Mouse (Mus musculus) macrophage (primary cell): ENCODE results near the gene Prr14. TPM values are rescaled to one million over a fixed set of nuclear protein-coding genes. Genes with fewer than 3 reads are reported as not detected.

Source experiments
- H3K27ac ChIP-seq: fragments of 350-480 bp; formaldehyde crosslinking; 2 replicates; pipeline ENCODE4 v1.9.0; 2021
- H3K36me3 ChIP-seq: fragments of 350-480 bp; formaldehyde crosslinking; 2 replicates; pipeline ENCODE4 v1.9.0; 2021; ENCODE audit errors: inconsistent target
- H3K4me3 ChIP-seq: fragments of 350-480 bp; formaldehyde crosslinking; 2 replicates; pipeline ENCODE4 v1.9.0; 2021; ENCODE audit errors: inconsistent target
- H3K79me2 ChIP-seq: fragments of 350-480 bp; formaldehyde crosslinking; 2 replicates; pipeline ENCODE4 v1.9.0; 2021; ENCODE audit errors: inconsistent target
- WGBS: methylation state at CpG from one replicate; pipeline ENCODE4 v1.1.7; 2026; ENCODE audit warnings: inconsistent platforms; ENCODE audit not compliant: missing documents; 5-methylcytosine and 5-hydroxymethylcytosine counted together
- polyA plus RNA-seq: library from polyadenylated mRNA; stranded (reverse); fragments of 250-400 nt; gene quantifications from 3 replicates; pipeline ENCODE4 v1.2.4, GENCODE M21; 2018; ENCODE audit warnings: inconsistent platforms

Prr14 gene
- polyA plus RNA-seq, 1 experiment from 2014 or later, result 54.9 TPM

DNA sequence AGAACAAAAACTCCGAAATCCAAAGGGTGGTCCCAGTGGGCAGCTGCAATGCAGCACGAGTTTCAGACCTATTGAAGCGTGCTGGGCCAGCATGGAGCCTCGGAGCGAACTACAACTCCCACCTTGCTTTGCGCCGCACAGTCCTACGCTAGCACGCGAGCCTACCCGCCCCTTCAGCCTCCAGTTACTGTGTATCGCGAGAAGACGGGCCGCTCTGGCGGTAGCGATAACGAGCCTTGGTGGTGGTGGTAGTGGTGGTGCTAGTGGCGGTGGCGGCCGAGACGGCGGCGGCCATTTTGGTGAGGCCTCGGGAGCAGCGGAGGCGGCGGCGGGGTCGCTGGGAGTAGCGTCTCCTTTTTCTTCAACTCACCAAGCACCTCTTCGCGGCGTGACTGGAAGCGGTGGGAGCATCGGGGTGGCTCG is 52.4 kb downstream of the Prr14 start, which contains the start of gene Srcap:
Srcap (plus strand) TSS at position 176 of the 423 bp plus-strand sequence.
- peaks cover 9% of the 10 kb centered on the region; the same call in 1 of the 2 replicates for H3K36me3 ChIP-seq
- peaks cover 38% of the 10 kb centered on the region for H3K79me2 ChIP-seq
- 0% methylated on average over 19 of the region's 37 CpGs for WGBS
- peak within 1 kb of the TSS; percentile 38 for H3K4me3 ChIP-seq
- peak within 1 kb of the TSS; percentile 80 for H3K27ac ChIP-seq

DNA sequence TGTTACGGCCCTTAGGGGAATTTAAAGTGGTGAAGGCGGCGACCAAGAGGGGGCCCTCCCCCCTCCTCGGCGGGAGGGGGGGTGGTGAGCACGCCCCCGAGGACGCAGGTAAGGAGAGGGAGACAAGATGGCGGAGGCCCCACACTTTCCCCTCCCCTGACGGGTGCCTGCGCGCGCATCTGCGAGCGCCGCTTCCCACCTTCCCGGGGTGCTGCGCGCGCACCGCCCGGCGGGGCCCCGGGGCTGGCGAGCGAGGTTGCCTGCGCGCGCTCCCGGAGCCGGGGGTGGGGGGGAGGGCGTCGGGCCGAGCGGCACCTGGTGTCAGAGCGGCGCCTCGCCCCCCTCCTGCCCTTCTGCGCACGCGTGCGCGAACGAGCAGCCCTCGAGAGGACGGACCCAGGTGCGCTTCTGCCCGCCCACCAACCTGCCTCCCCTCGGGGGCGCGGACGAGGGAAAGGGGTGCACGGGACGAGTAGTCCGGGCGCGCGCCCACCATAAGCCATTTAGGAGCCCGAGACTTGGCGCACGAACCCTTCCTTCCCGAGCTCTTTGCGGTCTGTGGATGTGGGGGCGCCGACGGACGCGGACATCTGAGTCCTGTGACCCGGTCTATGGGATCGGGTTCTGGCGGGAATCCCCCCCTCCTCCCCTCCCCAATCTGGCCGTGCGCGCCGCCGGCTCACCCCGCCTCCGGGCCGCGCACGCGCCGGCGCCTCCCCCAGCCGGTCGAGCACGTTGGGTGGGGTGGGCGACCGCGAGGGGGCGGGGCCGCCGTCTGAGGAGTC is 53.0 kb downstream of the Prr14 start:
- peak overlapping the region; percentile 80 for H3K27ac ChIP-seq
- WGBS, result 3% methylated on average over 91 of the region's 93 CpGs
- H3K79me2 ChIP-seq, result peaks cover 44% of the 10 kb centered on the region
- peaks cover 15% of the 10 kb centered on the region; the same call in 1 of the 2 replicates for H3K36me3 ChIP-seq
- peak overlapping the region; percentile 38 for H3K4me3 ChIP-seq

DNA sequence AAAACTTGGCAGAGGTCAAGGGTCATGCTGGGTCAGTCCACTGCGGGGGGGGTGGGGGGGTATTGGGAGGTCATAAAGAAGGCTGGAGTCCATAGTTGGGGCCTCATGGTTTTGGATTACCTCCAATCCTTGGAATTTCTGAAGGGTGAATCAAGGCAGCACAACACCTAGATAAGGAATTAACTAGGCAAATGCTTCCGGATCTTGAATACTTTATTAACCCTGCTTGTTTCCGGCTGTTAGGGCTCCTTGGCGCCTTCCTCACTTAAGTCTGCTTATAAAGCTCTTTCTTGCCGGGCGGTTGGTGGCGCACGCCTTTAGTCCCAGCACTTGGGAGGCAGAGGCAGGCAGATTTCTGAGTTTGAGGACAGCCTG is 53.6 kb downstream of the Prr14 start:
- peaks cover 49% of the 10 kb centered on the region for H3K79me2 ChIP-seq
- 3% methylated on average over 8 of the region's 8 CpGs for WGBS
- H3K36me3 ChIP-seq, result peaks cover 20% of the 10 kb centered on the region; the same call in 1 of the 2 replicates
- peak overlapping the region; percentile 34 for H3K4me3 ChIP-seq
- peak overlapping the region; percentile 54 for H3K27ac ChIP-seq

DNA sequence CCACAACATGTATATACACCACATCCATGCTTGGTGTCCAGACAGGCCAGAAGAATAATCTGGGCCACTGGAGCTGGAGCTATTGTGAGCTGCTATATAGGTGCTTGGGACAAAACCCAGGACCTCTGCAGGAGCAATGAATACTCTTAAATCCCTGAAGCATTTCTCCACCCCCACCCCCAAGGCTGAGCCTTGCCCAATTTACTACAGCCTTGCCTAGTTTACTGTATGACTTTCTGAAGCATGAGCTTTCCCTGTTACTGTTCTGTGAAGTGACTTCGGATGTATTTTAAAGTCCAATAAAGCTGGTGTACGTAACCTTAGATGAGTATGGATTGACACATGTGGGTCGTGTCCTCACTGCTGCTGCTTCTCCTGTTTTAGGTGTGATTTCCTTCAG is 54.4 kb downstream of the Prr14 start:
- H3K27ac ChIP-seq, result peak overlapping the region; percentile 54; the same call in 1 of the 2 replicates
- H3K36me3 ChIP-seq, result peaks cover 24% of the 10 kb centered on the region; the same call in 1 of the 2 replicates
- peaks cover 57% of the 10 kb centered on the region for H3K79me2 ChIP-seq
- peak overlapping the region; percentile 34 for H3K4me3 ChIP-seq
- 75% methylated on average over 3 of the region's 3 CpGs for WGBS

DNA sequence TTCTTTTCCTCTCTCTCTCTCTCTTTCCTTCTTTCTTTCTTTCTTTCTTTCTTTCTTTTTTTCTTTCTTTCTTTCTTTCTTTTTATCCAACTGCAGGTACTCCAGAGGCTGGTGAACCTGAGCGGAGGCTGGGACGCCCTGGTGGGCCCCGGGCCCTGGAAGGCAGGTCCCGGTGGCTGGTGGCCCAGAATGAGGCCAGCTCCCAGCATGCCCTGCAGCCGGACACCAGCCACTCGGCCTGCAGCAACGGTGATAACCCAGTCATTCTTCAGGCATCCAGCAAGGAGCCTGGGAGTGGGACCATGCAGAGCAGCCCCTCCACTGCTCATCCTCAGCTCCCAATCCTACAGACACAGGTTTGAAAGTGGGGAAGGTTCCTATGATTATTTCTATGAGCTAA is 56.4 kb downstream of the Prr14 start:
- H3K4me3 ChIP-seq, result no peak overlapping the region
- H3K36me3 ChIP-seq, result peaks cover 40% of the 10 kb centered on the region
- WGBS, result 97% methylated on average over 7 of the region's 7 CpGs
- H3K27ac ChIP-seq, result no peak overlapping the region
- peaks cover 66% of the 10 kb centered on the region for H3K79me2 ChIP-seq

DNA sequence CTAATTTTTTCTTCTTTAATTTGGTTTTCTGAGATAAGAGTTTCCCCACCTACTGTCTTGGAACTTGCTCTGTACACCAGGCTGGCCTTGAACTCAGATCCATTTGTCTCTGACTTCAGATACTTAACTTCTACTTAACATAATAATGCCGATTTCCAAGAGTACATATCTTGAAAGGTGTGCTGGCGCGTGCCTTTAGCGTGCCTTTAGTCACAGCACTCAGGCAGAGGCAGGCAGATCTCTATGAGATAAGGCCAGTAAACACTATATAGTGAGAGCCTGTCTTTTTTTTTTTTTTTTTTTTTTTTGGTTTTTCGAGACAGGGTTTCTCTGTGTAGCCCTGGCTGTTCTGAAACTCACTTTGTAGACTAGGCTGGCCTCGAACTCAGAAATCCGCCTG is 56.9 kb downstream of the Prr14 start:
- WGBS, result 100% methylated on average over 3 of the region's 7 CpGs
- peaks cover 71% of the 10 kb centered on the region for H3K79me2 ChIP-seq
- peaks cover 45% of the 10 kb centered on the region for H3K36me3 ChIP-seq
- no peak overlapping the region for H3K4me3 ChIP-seq
- H3K27ac ChIP-seq, result no peak overlapping the region

DNA sequence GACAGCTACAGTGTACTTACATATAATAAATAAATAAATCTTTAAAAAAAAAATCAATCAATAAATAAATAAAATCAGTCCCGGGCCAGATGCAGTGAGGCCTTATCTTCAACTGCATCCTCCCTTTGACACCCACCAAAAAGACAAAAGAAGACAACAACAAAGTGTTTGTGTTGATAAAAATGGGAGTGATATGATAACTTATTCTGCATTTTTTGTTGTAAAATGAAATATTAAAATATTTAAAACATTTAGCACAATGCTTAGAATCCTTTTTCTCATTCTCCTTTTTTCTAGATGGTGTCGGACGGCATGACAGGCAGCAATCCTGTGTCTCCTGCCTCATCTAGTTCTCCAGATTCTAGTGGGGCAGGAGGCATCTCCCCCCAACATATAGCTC is 59.9 kb downstream of the Prr14 start, which contains the start of gene Gm42715:
Gm42715 (plus strand) TSS at position 301 of the 400 bp plus-strand sequence.
- Histone ChIP-seq H3K27ac (no peak within 1 kb of the TSS), H3K79me2 (peaks cover 86% of the 10 kb centered on the region), H3K36me3 (peaks cover 73% of the 10 kb centered on the region), H3K4me3 (no peak within 1 kb of the TSS)
- WGBS, result 100% methylated on average over 3 of the region's 3 CpGs

Other genes with a start within 250 kb of the Prr14 start
- gene Zfp553, start 226.6 kb upstream of the Prr14 start, polyA plus RNA-seq, result 5.4 to 7.1 TPM (median 5.6 TPM) in 3 replicates
- gene Sept1, start 226.5 kb upstream of the Prr14 start, polyA plus RNA-seq, result 0.75 to 2.4 TPM (median 1.9 TPM) in 3 replicates
- gene Zfp771, start 215.3 kb upstream of the Prr14 start, polyA plus RNA-seq, result 2.3 to 8.3 TPM (median 8.1 TPM) in 3 replicates
- gene Dctpp1, start 198.9 kb upstream of the Prr14 start, polyA plus RNA-seq, result 15.9 to 45.9 TPM (median 27.1 TPM) in 3 replicates
- gene Sephs2, start 185.6 kb upstream of the Prr14 start, polyA plus RNA-seq, result 19.7 to 40.4 TPM (median 38.9 TPM) in 3 replicates
- gene Itgal, start 163.4 kb upstream of the Prr14 start, polyA plus RNA-seq, result 5.5 to 18.7 TPM (median 12.0 TPM) in 3 replicates
- 11.5 to 14.2 TPM (median 12.0 TPM) in 3 replicates for gene Zfp768, start 114.0 kb upstream of the Prr14 start, polyA plus RNA-seq
- gene Zfp747, start 83.6 kb upstream of the Prr14 start, polyA plus RNA-seq, result 4.8 to 5.8 TPM (median 5.6 TPM) in 3 replicates
- 1.7 to 2.8 TPM (median 2.4 TPM) in 3 replicates for gene 9130019O22Rik, start 72.4 kb upstream of the Prr14 start, polyA plus RNA-seq
- gene E430018J23Rik, start 66.0 kb upstream of the Prr14 start, polyA plus RNA-seq, result 1.3 to 3.1 TPM (median 1.6 TPM) in 3 replicates
- gene Zfp764, start 52.8 kb upstream of the Prr14 start, polyA plus RNA-seq, result 6.0 to 7.4 TPM (median 6.2 TPM) in 3 replicates
- 5.1 to 17.4 TPM (median 8.9 TPM) in 3 replicates for gene Zfp688, start 37.5 kb upstream of the Prr14 start, polyA plus RNA-seq
- 1.0 to 1.9 TPM (median 1.0 TPM) in 3 replicates for gene Zfp689, start 10.5 kb upstream of the Prr14 start, polyA plus RNA-seq
- gene Fbrs, start 19.6 kb downstream of the Prr14 start, polyA plus RNA-seq, result 47.3 to 163 TPM (median 92.9 TPM) in 3 replicates
- gene Srcap, start 52.4 kb downstream of the Prr14 start, polyA plus RNA-seq, result 14.3 to 15.8 TPM (median 15.4 TPM) in 3 replicates
- 13.1 to 13.5 TPM (median 13.2 TPM) in 3 replicates for gene Gm42715, start 60.0 kb downstream of the Prr14 start, polyA plus RNA-seq
- not detected in 3 replicates for gene Tmem265, start 101.8 kb downstream of the Prr14 start, polyA plus RNA-seq
- 23.8 to 33.8 TPM (median 26.9 TPM) in 3 replicates for gene Phkg2, start 113.7 kb downstream of the Prr14 start, polyA plus RNA-seq
- 0.72 to 3.0 TPM (median 2.9 TPM) in 3 replicates for gene Ccdc189, start 129.0 kb downstream of the Prr14 start, polyA plus RNA-seq
- gene Rnf40, start 129.2 kb downstream of the Prr14 start, polyA plus RNA-seq, result 27.1 to 29.6 TPM (median 28.3 TPM) in 3 replicates
- gene Zfp629, start 156.2 kb downstream of the Prr14 start, polyA plus RNA-seq, result 5.9 to 11.5 TPM (median 8.2 TPM) in 3 replicates
- gene Bcl7c, start 249.3 kb downstream of the Prr14 start, polyA plus RNA-seq, result 16.0 to 37.5 TPM (median 23.3 TPM) in 3 replicates